Mouse (Mus musculus) lung, embryonic 16.5 days (tissue): ENCODE data around the gene Ahsg. TPM values are rescaled to one million over a fixed set of nuclear protein-coding genes. Genes with fewer than 3 reads are reported as not detected.

Experiments used
- ATAC-seq: fragments of 200-750 bp; cut with Nextera tagmentation; 2 replicates; pipeline ENCODE4 v1.8.0; 2017; ENCODE audit warnings: low read depth, mild to moderate bottlenecking, moderate library complexity
- H3K27ac ChIP-seq: fragments of 300-500 bp; sonication (generic); 2 replicates; pipeline ENCODE4 v1.5.1; 2014; ENCODE audit warnings: mild to moderate bottlenecking, control low read depth, low read length
- H3K27me3 ChIP-seq: fragments of 300-500 bp; sonication (generic); 2 replicates; pipeline ENCODE4 v1.6.1; 2014; ENCODE audit warnings: low read depth, low read length, mixed read lengths; ENCODE audit not compliant: control insufficient read depth, insufficient read depth
- H3K36me3 ChIP-seq: fragments of 300-500 bp; sonication (generic); 2 replicates; pipeline ENCODE4 v1.6.1; 2014; ENCODE audit warnings: low read length; ENCODE audit not compliant: control insufficient read depth, insufficient read depth
- H3K4me1 ChIP-seq: fragments of 300-500 bp; sonication (generic); replicated peaks from 2 replicates; pipeline ENCODE4 v1.6.1; 2014; ENCODE audit warnings: low read length, mixed read lengths; ENCODE audit not compliant: control insufficient read depth, insufficient read depth
- H3K4me2 ChIP-seq: fragments of 300-500 bp; sonication (generic); 2 replicates; pipeline ENCODE4 v1.6.1; 2014; ENCODE audit warnings: low read depth, low read length, control low read depth
- H3K4me3 ChIP-seq: fragments of 300-500 bp; sonication (generic); 2 replicates; pipeline ENCODE4 v1.5.1; 2014; ENCODE audit warnings: mild to moderate bottlenecking, low read length, control low read depth
- H3K9ac ChIP-seq: fragments of 300-500 bp; sonication (generic); 2 replicates; pipeline ENCODE4 v1.6.1; 2014; ENCODE audit warnings: low read length, control low read depth
- H3K9me3 ChIP-seq: fragments of 300-500 bp; sonication (generic); 2 replicates; pipeline ENCODE4 v1.6.1; 2016; ENCODE audit warnings: low read length; ENCODE audit not compliant: control insufficient read depth
- WGBS: fragments of 180-500 bp; shearing (Covaris S2); extraction: QIAGEN DNeasy Blood & Tissue Kit; methylation state at CpG from one replicate; pipeline ENCODE4 v1.1.7; 2014; 5-methylcytosine and 5-hydroxymethylcytosine counted together
- polyA plus RNA-seq: library from polyadenylated mRNA; unstranded; fragments of >200 nt; fragmentation: Nextera tagmentation; extraction: Ambion mirVana; gene quantifications from 2 replicates; pipeline ENCODE4 v1.2.1, GENCODE M21; 2015

Ahsg gene
- polyA plus RNA-seq: 8.9 and 74.9 TPM in 2 replicates

DNA sequence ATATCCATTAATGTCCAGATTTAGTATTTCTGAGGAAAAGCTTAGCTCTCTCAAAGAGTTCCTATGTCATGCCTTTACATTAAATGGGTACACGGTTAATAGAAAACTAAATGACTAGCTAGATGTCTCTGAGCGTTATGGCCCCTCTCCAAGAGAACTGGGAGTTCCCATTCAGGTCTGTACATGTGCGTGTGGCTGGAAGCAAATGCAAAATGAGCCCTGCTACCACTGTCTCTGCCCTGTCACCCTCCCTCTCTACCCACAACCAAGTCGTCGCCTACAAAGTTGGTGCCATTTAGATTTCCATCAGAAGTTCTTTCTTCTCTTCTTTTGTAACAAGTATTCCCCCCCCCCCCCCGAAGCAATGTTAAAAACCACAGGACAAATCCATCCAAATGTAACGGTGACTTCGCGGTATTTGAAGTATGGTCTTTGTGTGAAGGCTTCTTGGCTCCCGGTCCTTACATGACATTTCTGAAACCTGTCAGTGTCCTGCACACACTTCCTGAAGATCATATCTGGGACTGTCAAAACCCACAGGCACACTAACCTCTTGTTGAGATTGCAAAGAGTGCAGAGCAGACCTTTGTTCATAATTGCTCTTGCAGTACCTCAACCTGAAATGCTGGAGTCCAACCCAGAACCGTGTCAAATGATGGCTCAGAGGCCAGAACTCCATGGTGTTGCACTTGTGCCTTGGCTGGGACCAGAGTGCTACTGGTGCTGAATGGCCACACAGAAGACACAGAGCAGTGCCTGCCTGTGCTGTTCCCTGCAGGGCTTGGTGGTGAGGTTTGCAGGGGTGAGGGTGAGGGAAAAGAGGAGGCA, at the start of gene Ahsg:
TSS of gene Ahsg (plus strand) at position 595 of the 828 bp plus-strand sequence.
- no peak within 1 kb of the TSS for H3K4me3 ChIP-seq
- WGBS: 85% methylated on average over 11 of the region's 11 CpGs
- no peaks in the 10 kb centered on the region for H3K27me3 ChIP-seq
- ATAC-seq: no peak
- H3K9ac ChIP-seq: no peak within 1 kb of the TSS
- no peaks in the 10 kb centered on the region for H3K36me3 ChIP-seq
- no peaks in the 10 kb centered on the region for H3K4me1 ChIP-seq
- no peaks in the 10 kb centered on the region for H3K9me3 ChIP-seq
- H3K27ac ChIP-seq: no peak within 1 kb of the TSS
- H3K4me2 ChIP-seq: no peak within 1 kb of the TSS

DNA sequence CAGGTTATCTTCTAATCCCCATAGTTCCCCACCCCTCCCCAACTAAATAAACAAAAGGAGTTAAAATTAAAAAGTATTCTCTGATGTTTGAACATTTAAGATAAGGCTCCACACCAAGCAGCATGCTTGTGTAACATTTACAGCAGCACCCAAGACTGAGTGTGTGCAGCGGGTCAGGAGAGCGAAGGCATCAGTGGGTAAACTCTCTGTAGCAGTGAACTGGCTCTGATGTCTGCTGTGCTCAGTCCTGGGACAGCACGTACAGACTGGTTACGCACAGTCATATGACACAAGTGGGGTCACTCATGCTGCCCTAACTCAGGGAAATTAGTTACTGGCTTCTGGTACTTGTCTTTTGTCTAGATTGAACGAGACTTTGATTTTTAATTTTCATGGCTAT, 48.2 kb upstream of the Ahsg start:
- Histone ChIP-seq H3K9ac (no peak overlapping the region), H3K27me3 (no peaks in the 10 kb centered on the region), H3K27ac (no peak overlapping the region), H3K4me2 (no peak overlapping the region), H3K4me1 (peaks cover 6% of the 10 kb centered on the region), H3K9me3 (no peaks in the 10 kb centered on the region), H3K4me3 (no peak overlapping the region), H3K36me3 (peaks cover 3% of the 10 kb centered on the region; the same call in 1 of the 2 replicates)
- 82% methylated on average over 5 of the region's 5 CpGs for WGBS
- no peak for ATAC-seq

DNA sequence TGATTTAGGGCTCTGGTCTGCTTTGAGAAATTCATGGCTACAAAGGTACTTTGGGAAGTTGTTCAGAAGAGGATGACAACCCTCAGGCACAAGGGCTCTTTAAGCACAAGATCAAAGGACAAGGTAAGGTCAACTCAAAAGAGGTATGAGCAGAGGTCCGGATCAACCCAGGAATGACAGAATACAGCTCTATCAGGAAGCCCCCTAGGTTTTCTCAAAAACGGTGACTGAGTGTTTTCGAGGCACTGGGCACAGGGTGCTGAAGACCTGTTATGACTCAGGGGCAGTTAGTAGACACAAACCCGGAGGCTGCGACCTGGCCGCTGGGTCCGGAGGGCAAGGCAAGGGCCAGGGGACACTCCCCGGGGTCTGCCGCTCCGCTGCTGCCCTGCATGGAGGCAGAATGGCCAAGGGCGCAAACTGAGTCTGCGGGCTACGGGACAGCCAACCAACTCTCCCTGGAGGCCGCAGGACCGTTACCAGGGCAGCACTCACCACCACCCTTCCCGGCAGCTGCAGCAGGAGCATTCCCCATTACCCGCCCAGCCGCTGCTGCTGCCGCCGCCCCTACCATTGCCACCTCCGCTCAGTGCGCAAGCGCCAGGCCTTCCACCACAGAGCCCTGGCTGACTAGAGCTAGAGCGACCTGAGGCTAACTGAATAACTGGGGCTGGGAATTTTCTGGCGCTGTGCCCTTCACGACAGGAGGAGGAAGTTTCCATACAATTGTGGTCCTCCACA, 46.8 kb upstream of the Ahsg start:
- Histone ChIP-seq H3K27ac (no peak overlapping the region), H3K4me3 (peak overlapping the region; percentile 57), H3K36me3 (peaks cover 3% of the 10 kb centered on the region; the same call in 1 of the 2 replicates), H3K9me3 (no peaks in the 10 kb centered on the region), H3K4me2 (peak overlapping the region; percentile 83), H3K4me1 (peaks cover 6% of the 10 kb centered on the region), H3K9ac (peak overlapping the region; percentile 74), H3K27me3 (no peaks in the 10 kb centered on the region)
- ATAC-seq: peak; percentile 97
- WGBS: 5% methylated on average over 26 of the region's 26 CpGs

DNA sequence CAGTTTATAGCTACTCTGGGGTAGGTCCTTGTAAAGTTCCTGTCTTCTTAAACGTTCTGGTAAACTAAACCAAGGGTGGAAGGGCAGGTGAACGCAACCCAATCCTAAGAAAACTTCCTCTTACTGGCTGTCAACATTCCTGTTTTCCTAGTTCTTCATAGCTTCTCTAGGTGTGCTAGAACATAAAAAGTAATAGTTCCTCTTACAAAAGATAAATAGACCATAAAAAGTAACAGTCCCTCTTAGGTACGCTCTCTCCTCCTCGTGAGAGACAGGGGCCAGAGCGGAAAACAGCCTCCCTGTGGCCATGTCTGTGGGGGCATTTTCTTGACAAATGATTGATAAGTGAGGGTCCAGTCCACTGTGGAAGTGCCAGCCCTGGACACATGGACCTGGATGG, 46.2 kb upstream of the Ahsg start:
- no peak overlapping the region for H3K27ac ChIP-seq

DNA sequence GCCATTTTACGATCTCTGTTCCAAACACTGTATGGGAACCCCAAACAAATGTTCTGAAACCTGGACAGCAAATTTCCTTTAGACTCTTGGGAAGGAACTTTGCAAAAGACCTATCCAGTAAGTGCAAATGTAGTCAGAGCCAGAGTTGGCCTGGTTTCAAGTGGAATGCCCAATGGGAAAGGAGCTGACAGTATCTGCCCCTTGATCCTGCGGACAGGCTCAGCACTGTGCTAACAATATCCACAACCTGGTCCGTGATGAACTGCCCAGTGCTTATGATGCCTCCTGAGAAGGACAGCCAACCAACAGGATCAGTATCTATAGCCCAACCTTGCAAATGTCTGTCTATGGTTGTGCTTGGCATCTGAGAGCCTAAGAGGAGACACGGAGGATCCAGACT, 45.6 kb upstream of the Ahsg start:
- 77% methylated on average over 4 of the region's 4 CpGs for WGBS
- Histone ChIP-seq H3K4me1 (peaks cover 6% of the 10 kb centered on the region), H3K36me3 (peaks cover 3% of the 10 kb centered on the region; the same call in 1 of the 2 replicates), H3K27ac (no peak overlapping the region), H3K9me3 (no peaks in the 10 kb centered on the region), H3K4me3 (no peak overlapping the region), H3K4me2 (no peak overlapping the region), H3K27me3 (no peaks in the 10 kb centered on the region), H3K9ac (no peak overlapping the region)
- ATAC-seq: no peak

More for the DNA sequence above, 46.2 kb upstream of the Ahsg start:
- Histone ChIP-seq H3K4me3 (peak overlapping the region; percentile 57), H3K27me3 (no peaks in the 10 kb centered on the region), H3K36me3 (peaks cover 3% of the 10 kb centered on the region; the same call in 1 of the 2 replicates), H3K4me1 (peaks cover 6% of the 10 kb centered on the region), H3K9me3 (no peaks in the 10 kb centered on the region), H3K4me2 (peak overlapping the region; percentile 83), H3K9ac (peak overlapping the region; percentile 74)
- no peak for ATAC-seq
- 55% methylated on average over 5 of the region's 5 CpGs for WGBS

DNA sequence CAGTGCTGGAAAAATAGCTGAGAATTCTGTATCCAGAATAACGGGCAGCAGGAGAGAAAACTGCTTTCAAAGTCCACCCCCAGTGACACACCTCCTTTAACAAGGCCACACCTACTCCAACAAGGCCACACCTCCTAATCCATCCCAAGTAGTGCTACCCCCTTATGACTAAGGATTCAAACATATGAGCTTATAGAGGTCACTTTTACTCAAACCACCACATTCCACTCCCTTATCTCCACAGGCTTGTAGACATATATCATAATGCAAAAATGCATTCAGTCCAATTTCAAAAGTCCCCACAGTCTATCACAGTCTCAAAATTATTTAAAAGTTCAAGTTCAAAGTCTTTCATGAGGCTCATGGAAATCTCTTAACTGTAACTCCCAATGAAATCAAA, 43.4 kb upstream of the Ahsg start:
- ATAC-seq: no peak
- no peak overlapping the region for H3K27ac ChIP-seq
- WGBS: 69% methylated on average over 1 of the region's 1 CpGs

DNA sequence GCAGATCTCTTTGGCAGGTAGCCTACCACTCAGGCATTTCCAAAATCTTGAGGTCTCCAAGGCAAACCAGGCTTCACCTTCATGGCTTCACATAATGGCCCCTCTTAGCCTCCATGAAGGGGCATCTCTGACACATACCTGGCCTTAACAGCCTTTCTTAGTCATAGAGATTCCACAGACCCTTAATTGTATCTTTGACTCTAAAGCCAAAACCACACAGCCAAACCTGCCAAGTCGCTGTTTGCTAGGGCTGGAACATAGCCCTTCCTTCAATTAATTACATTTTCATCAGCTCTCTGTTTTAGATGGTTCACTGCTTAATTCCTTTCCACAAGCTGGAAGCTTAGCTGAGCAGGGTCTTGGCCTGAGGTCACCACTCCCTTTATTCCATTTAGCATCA, 42.7 kb upstream of the Ahsg start:
- Histone ChIP-seq H3K4me1 (peaks cover 6% of the 10 kb centered on the region), H3K9ac (no peak overlapping the region), H3K4me3 (no peak overlapping the region), H3K36me3 (no peaks in the 10 kb centered on the region), H3K9me3 (no peaks in the 10 kb centered on the region), H3K27ac (no peak overlapping the region), H3K27me3 (no peaks in the 10 kb centered on the region), H3K4me2 (no peak overlapping the region)
- no peak for ATAC-seq
- 94% methylated on average over 1 of the region's 1 CpGs for WGBS

More for the DNA sequence above, 43.4 kb upstream of the Ahsg start:
- H3K27me3 ChIP-seq: no peaks in the 10 kb centered on the region
- no peaks in the 10 kb centered on the region for H3K9me3 ChIP-seq
- H3K4me1 ChIP-seq: peaks cover 6% of the 10 kb centered on the region
- H3K4me3 ChIP-seq: no peak overlapping the region
- H3K4me2 ChIP-seq: no peak overlapping the region
- H3K9ac ChIP-seq: no peak overlapping the region
- H3K36me3 ChIP-seq: no peaks in the 10 kb centered on the region

DNA sequence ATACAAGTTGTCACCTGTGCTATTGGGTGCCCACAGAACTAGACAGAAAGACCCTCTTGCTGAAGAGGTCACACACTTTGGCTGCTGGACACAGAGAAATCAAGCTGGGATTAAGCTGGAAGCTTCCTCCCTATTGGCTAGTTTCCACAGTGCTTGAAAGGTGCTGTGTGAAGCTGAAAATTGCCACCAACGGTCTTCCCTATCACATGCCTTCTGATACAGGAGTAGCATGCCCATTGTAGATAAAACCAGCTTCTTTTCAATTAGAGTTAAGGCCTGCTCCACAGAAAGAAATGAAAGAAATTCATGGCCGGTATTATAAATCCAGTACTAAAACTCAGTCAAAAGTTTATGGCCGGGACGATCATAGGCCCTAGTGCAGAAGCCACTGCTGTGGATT, 38.4 kb upstream of the Ahsg start:
- no peaks in the 10 kb centered on the region for H3K9me3 ChIP-seq
- H3K4me1 ChIP-seq: peaks cover 4% of the 10 kb centered on the region
- WGBS: 92% methylated on average over 4 of the region's 4 CpGs
- no peaks in the 10 kb centered on the region for H3K27me3 ChIP-seq
- ATAC-seq: no peak
- no peak overlapping the region for H3K4me2 ChIP-seq
- H3K4me3 ChIP-seq: no peak overlapping the region
- no peak overlapping the region for H3K27ac ChIP-seq
- H3K9ac ChIP-seq: no peak overlapping the region
- H3K36me3 ChIP-seq: no peaks in the 10 kb centered on the region

DNA sequence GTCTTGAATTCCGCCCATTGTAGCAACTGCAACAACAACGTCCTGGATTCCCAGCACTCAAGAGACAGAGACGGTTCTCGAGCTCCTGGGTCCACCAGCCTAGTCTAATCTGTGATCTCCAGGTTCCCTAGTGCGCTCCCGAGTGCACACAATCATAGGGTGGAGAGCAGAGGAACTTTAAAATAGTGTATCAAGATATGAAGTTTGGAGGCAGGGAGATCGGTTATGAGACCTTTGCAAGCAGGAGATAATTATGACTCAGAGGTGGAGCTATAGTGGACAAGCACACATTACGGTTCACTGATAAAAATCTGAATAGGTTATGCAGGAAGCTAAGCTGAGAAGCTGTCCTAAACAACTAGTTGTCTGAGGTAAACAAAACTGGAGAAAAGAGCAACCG, 34.3 kb upstream of the Ahsg start:
- H3K4me2 ChIP-seq: peak overlapping the region; percentile 91
- H3K36me3 ChIP-seq: no peaks in the 10 kb centered on the region; the same call in 1 of the 2 replicates
- peak overlapping the region; percentile 99 for H3K4me3 ChIP-seq
- peak overlapping the region; percentile 65 for H3K9ac ChIP-seq
- H3K27me3 ChIP-seq: no peaks in the 10 kb centered on the region
- WGBS: 11% methylated on average over 9 of the region's 9 CpGs
- no peak for ATAC-seq
- peaks cover 11% of the 10 kb centered on the region for H3K4me1 ChIP-seq
- no peaks in the 10 kb centered on the region for H3K9me3 ChIP-seq
- peak overlapping the region; percentile 56; the same call in 1 of the 2 replicates for H3K27ac ChIP-seq
